Mouse (Mus musculus) stomach, postnatal 0 days (tissue): ENCODE data around the gene Mgat4b. TPM values are rescaled to one million over a fixed set of nuclear protein-coding genes. Genes with fewer than 3 reads are reported as not detected.

Source experiments
- ATAC-seq: fragments of 200-750 bp; cut with Nextera tagmentation; 2 replicates; pipeline ENCODE4 v1.8.0; 2017; ENCODE audit not compliant: low FRiP score, low TSS enrichment
- DNase-seq: peaks from one replicate; pipeline ENCODE4 v3.0.0-alpha.2; 2016; ENCODE audit warnings: low spot score
- H3K27ac ChIP-seq: fragments of 300-500 bp; sonication (generic); replicated peaks from 2 replicates; pipeline ENCODE4 v1.5.1; 2014; ENCODE audit warnings: mild to moderate bottlenecking, control low read depth
- H3K27me3 ChIP-seq: fragments of 300-500 bp; sonication (generic); 2 replicates; pipeline ENCODE4 v1.6.1; 2014; ENCODE audit warnings: low read length; ENCODE audit not compliant: control insufficient read depth, insufficient read depth
- H3K36me3 ChIP-seq: fragments of 300-500 bp; sonication (generic); 2 replicates; pipeline ENCODE4 v1.6.1; 2014; ENCODE audit warnings: low read length, mixed read lengths; ENCODE audit not compliant: control insufficient read depth, insufficient read depth
- H3K4me1 ChIP-seq: fragments of 300-500 bp; sonication (generic); replicated peaks from 2 replicates; pipeline ENCODE4 v1.6.1; 2014; ENCODE audit warnings: antibody characterized with exemption; ENCODE audit not compliant: control insufficient read depth, insufficient read depth
- H3K4me2 ChIP-seq: fragments of 300-500 bp; sonication (generic); replicated peaks from 2 replicates; pipeline ENCODE4 v1.6.1; 2014; ENCODE audit warnings: low read depth, mild to moderate bottlenecking, control low read depth, moderate library complexity
- H3K4me3 ChIP-seq: fragments of 300-500 bp; sonication (generic); 2 replicates; pipeline ENCODE4 v1.5.1; 2014; ENCODE audit warnings: low read depth, low read length, control low read depth
- H3K9ac ChIP-seq: fragments of 300-500 bp; sonication (generic); 2 replicates; pipeline ENCODE4 v1.6.1; 2014; ENCODE audit warnings: mild to moderate bottlenecking, low read length, control low read depth, mixed read lengths
- H3K9me3 ChIP-seq: fragments of 300-500 bp; sonication (generic); 2 replicates; pipeline ENCODE4 v1.6.1; 2016; ENCODE audit warnings: low read length; ENCODE audit not compliant: control insufficient read depth
- CTCF ChIP-seq: IDR thresholded peaks from 2 replicates; pipeline ENCODE4 v1.5.1; 2016; ENCODE audit warnings: antibody characterized with exemption, low read depth, mild to moderate bottlenecking, moderate library complexity
- EP300 ChIP-seq: optimal IDR thresholded peaks from 2 replicates; pipeline ENCODE3; 2016; ENCODE audit warnings: antibody characterized with exemption
- WGBS: fragments of 180-500 bp; shearing (Covaris S2); extraction: QIAGEN DNeasy Blood & Tissue Kit; methylation state at CpG from one replicate; pipeline ENCODE4 v1.1.7; 2014; 5-methylcytosine and 5-hydroxymethylcytosine counted together
- polyA plus RNA-seq: library from polyadenylated mRNA; unstranded; fragments of >200 nt; fragmentation: Nextera tagmentation; extraction: Ambion mirVana; gene quantifications from 2 replicates; pipeline ENCODE4 v1.2.1, GENCODE M21; 2015

Gene Mgat4b
- polyA plus RNA-seq, 1 experiment from 2014 or later: 30.8 TPM

- Histone ChIP-seq H3K36me3 (peaks cover 60% of the 10 kb centered on the region), H3K4me2 (no peak overlapping the region), H3K4me3 (no peak overlapping the region), H3K9ac (no peak overlapping the region), H3K9me3 (no peaks in the 10 kb centered on the region), H3K27ac (no peak overlapping the region), H3K27me3 (no peaks in the 10 kb centered on the region), H3K4me1 (no peaks in the 10 kb centered on the region)
- TF ChIP-seq CTCF (no peak), EP300 (no peak)
- 84% methylated on average over 9 of the region's 9 CpGs for WGBS
- no peak for ATAC-seq
- no peak for DNase-seq
Measured at GRCm38 (mm10) chr11:50203302-50203827, 7.3 kb upstream of the Mgat4b start.

- ATAC-seq (no peak), DNase-seq (no peak)
- Histone ChIP-seq H3K4me2 (no peak overlapping the region), H3K9ac (no peak overlapping the region), H3K27me3 (no peaks in the 10 kb centered on the region), H3K36me3 (peaks cover 50% of the 10 kb centered on the region), H3K4me1 (0 out of 2 replicates have a peak, but pooled peaks cover 4% of the 10 kb centered on the region), H3K9me3 (no peaks in the 10 kb centered on the region), H3K4me3 (no peak overlapping the region), H3K27ac (no peak overlapping the region)
- TF ChIP-seq CTCF (no peak), EP300 (no peak)
- 84% methylated on average over 3 of the region's 3 CpGs for WGBS
Measured at GRCm38 (mm10) chr11:50205434-50205833, 5.3 kb upstream of the Mgat4b start.

- H3K4me2 ChIP-seq: no peak overlapping the region
- H3K27ac ChIP-seq: no peak overlapping the region
- no peak for ATAC-seq
- 58% methylated on average over 2 of the region's 2 CpGs for WGBS
- TF ChIP-seq EP300 (no peak), CTCF (no peak)
- 0 out of 2 replicates have a peak, but pooled peaks cover 4% of the 10 kb centered on the region for H3K4me1 ChIP-seq
- H3K27me3 ChIP-seq: no peaks in the 10 kb centered on the region
- H3K9ac ChIP-seq: no peak overlapping the region
- peaks cover 45% of the 10 kb centered on the region for H3K36me3 ChIP-seq
- H3K4me3 ChIP-seq: no peak overlapping the region
- H3K9me3 ChIP-seq: no peaks in the 10 kb centered on the region
- no peak for DNase-seq
Measured at GRCm38 (mm10) chr11:50206037-50206436, 4.7 kb upstream of the Mgat4b start.

GRCm38 (mm10) chr11:50207344-50207743, 3.3 kb upstream of the Mgat4b start:
- H3K36me3 ChIP-seq: peaks cover 37% of the 10 kb centered on the region
- WGBS: 95% methylated on average over 14 of the region's 14 CpGs
- TF ChIP-seq CTCF: no peak
- no peak for TF ChIP-seq EP300

GRCm38 (mm10) chr11:50208039-50208438, 2.7 kb upstream of the Mgat4b start:
- DNase-seq: no peak
- H3K9ac ChIP-seq: no peak overlapping the region

More at GRCm38 (mm10) chr11:50207344-50207743, 3.3 kb upstream of the Mgat4b start:
- ATAC-seq (no peak), DNase-seq (no peak)
- H3K27ac ChIP-seq: no peak overlapping the region
- H3K4me2 ChIP-seq: no peak overlapping the region
- no peak overlapping the region for H3K9ac ChIP-seq
- H3K4me1 ChIP-seq: 0 out of 2 replicates have a peak, but pooled peaks cover 4% of the 10 kb centered on the region
- H3K9me3 ChIP-seq: no peaks in the 10 kb centered on the region
- no peak overlapping the region for H3K4me3 ChIP-seq
- H3K27me3 ChIP-seq: no peaks in the 10 kb centered on the region

GRCm38 (mm10) chr11:50210101-50210504, 587 bp upstream of the Mgat4b start:
- peak; percentile 96 for DNase-seq
- peaks cover 13% of the 10 kb centered on the region; the same call in 1 of the 2 replicates for H3K4me1 ChIP-seq
- H3K27ac ChIP-seq: peak overlapping the region; percentile 100
- peak overlapping the region; percentile 100 for H3K4me3 ChIP-seq
- peaks cover 18% of the 10 kb centered on the region for H3K36me3 ChIP-seq
- peak; percentile 88 for ATAC-seq
- H3K9me3 ChIP-seq: no peaks in the 10 kb centered on the region
- peak overlapping the region; percentile 100 for H3K9ac ChIP-seq
- peak overlapping the region; percentile 69 for H3K4me2 ChIP-seq
- no peak for TF ChIP-seq CTCF
- no peak for TF ChIP-seq EP300
- H3K27me3 ChIP-seq: no peaks in the 10 kb centered on the region
- WGBS: under 1% methylated on average over 23 of the region's 24 CpGs

More at GRCm38 (mm10) chr11:50208039-50208438, 2.7 kb upstream of the Mgat4b start:
- Histone ChIP-seq H3K4me3 (no peak overlapping the region), H3K36me3 (peaks cover 31% of the 10 kb centered on the region), H3K9me3 (no peaks in the 10 kb centered on the region), H3K4me1 (peaks cover 8% of the 10 kb centered on the region; the same call in 1 of the 2 replicates), H3K4me2 (no peak overlapping the region), H3K27ac (no peak overlapping the region), H3K27me3 (no peaks in the 10 kb centered on the region)
- no peak for TF ChIP-seq CTCF
- TF ChIP-seq EP300: no peak
- ATAC-seq: no peak
- 86% methylated on average over 5 of the region's 5 CpGs for WGBS
